Mouse (Mus musculus) activated CD4-positive, CD25-positive, alpha-beta regulatory T cell, adult 4 months (primary cell): Measurements from ENCODE around the gene Hist1h2bp. TPM values are rescaled to one million over a fixed set of nuclear protein-coding genes. Genes with fewer than 3 reads are reported as not detected.
"Not testable (repeated sequence)": the region's sequence is repeated elsewhere in the genome, so short reads cannot be mapped to it uniquely, and the experiment has no call there.

Experiments
- ATAC-seq: one replicate; pipeline ENCODE4 v1.8.0; 2017
- polyA plus RNA-seq, 2 experiments: library from polyadenylated mRNA; unstranded; fragments of 100-300 nt; shearing (Covaris generic); gene quantifications; one replicate each; pipeline ENCODE4 v1.2.1; 2017

Gene Hist1h2bp
- polyA plus RNA-seq, 2 experiments from 2014 or later = not detected

- no peak for ATAC-seq
Observed at GRCm38 (mm10) chr13:21783734-21784161, 3.5 kb upstream of the Hist1h2bp start.

DNA sequence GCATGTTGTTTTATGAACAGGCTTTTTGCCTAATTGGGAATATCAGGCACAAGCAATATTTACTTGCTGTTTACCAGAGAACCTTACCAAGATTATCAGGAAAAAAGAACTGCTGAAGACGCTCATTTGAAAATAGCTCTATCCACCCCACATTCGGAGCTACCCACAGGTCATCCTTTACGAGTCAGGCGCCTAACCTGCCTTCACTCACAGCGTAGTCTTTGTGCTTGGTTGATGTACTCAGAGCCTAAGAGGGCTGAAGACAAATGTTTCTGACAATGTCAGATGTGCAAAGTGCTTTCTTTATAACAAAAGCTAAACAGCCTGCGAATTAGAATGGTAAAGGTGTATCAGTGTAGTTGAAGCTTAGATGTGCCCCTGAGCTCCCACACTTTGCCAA is 3.0 kb upstream of the Hist1h2bp start:
- no peak for ATAC-seq

DNA sequence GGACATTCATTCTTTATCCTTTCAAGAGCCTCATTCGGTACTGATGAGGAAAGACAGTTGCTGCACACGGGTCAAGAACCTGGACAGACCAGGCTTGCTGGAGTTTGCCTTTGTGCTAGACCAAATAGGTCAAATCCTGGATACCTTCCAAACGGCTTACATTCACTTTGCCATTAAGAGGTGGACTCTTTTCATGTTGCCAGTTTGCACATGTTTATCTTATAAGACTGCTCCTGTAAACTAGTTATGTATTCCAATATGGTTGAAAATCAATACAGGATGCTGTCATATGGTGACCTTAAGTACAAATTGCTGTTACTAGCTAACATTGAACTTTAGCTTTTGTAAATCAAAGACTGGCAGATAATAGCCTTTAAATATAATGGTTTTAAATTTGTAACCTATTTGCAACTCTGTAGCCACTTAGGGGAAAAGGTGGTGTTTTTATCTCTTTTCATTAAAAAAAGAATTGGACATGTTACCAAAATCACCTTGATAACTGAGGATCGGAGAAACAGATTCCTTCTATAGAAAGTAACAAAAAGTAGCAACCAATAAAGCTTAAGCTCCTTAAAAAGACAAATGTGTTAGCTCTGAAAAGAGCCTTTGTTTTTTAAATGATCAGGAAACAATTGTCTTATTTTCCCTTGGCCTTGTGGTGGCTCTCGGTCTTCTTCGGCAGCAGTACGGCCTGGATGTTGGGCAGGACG is 917 bp upstream of the Hist1h2bp start:
- ATAC-seq = no peak

DNA sequence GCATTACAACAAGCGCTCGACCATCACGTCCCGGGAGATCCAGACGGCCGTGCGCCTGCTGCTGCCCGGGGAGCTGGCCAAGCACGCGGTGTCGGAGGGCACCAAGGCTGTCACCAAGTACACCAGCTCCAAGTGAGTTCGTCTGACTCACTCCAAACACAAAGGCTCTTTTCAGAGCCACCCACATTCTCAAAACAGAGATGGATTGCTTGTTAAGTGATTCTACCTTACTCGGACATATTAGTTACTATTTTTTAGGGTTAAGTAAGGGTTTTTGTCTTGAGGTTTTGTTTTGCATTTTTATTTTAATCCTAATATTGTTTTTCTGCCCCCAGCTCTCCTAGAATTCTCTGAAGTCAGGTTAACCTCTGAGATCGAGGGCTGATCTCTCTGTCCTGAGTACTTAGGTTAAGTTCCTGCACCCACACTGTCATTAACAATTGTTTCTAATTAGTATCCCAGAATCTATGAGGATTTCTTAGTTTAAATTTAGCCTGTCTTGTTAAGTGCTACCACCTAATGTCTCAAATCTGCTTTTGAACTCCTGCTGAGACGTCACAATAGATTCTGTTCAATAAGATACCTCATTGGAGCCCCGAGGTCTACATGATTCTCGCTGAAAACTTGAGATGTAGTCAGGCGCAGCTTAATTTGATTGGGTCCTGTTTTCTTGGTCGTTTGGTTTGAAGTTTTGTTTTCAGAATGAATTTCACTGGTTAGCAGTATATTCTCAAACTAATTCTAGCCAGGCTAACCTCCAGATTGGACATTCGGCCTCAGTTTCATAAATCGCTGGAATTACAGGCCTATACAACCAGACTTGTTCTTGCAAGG is 716 bp downstream of the Hist1h2bp start:
- ATAC-seq = no peak

DNA sequence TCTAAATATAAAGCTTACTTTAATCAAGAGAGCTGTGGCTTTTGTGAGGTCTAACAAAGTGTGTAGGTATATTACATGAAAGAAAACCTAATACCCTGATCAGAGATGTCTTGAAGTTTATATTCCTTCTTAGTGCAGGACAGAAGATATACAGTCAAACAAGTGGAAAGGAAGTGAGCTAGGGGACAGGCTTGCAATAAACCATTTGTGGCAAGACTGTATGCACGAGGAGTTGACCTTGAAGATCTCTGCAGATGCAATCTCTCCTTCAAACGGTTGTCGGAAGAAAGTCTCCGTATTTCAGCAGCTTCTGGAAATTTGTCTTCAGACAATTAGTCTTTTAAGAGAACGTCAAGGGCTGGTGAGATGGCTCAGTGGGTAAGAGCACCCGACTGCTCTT is 2.7 kb downstream of the Hist1h2bp start:
- ATAC-seq = no peak

DNA sequence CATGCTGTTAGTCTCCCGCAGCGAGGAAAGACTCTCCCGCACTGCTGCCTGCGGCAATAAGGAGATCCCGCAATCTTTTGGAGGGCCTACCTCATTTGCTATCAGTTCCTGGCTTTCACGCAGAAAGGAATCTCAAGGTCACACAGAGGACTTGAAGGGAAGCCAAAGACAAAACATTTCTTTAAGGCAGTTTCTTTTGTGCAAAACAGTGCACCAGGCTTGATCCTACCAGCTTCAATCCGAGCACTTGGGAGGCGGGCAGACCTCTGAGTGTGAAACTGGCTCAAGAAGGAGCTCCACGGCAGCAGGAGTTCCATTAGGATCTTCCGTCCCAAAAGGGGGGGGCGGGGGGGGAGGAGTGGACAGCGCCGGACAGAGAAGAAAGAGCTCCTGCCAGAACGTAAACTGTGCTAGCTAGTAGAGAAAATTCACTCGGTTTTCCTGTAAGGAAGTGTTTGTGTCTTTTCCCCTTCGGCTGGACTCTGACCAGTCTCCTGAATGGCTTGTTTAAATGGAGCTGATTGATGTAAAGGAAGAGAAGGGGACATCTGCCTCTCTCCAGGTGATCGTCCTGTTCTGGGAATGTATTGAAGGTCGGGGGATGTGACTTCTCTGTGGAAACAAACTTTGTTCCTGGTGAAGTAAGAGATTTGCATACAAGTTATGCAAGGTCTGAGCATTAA is 3.5 kb downstream of the Hist1h2bp start:
- ATAC-seq = no peak

DNA sequence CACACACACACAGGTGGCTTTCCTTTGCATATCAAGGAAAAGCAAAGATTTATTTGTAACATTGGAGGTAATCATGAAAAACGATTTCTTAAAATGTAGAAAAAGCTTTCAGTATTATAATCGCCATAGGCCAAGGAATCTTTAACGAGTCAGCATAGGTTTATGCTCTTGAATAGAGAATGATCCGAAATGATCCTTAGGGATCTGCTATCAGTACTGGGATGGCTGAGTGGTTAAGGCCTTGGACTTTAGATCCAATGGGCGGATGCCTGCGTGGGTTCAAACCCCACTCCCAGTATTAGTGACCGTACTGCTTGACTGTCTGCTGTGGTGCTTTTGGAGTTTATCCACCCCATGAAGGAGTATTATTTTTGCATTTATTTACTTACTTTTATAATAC is 8.3 kb downstream of the Hist1h2bp start:
- no peak for ATAC-seq

- not testable (repeated sequence) for ATAC-seq
Observed at GRCm38 (mm10) chr13:21797163-21797562, 9.9 kb downstream of the Hist1h2bp start.

GRCm38 (mm10) chr13:21803058-21803457 is 15.8 kb downstream of the Hist1h2bp start:
- ATAC-seq = peak; percentile 76

DNA sequence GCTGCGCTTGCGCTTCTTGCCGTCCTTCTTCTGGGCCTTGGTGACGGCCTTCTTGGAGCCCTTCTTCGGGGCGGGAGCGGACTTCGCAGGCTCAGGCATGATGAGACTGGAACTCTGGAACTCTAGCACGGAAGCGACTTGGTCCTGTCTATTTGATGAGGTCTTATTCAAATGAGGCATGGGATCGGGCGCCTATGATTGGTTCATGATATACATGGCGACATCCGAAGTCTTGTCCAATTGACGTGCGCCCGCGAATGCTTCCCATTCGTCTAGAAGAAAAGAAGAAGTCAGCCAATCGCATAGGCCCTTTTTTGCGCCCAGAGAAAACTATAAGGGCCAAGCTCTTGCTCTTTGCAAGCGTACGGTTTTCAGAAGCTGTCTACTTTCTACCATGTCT is 22.8 kb downstream of the Hist1h2bp start, which contains the start of the genes Hist1h2bq and Hist1h2ao:
Gene Hist1h2bq (minus strand): TSS at position 125 of the 400 bp plus-strand sequence.
Gene Hist1h2ao (plus strand): TSS at position 393 of the 400 bp plus-strand sequence.
- peak; percentile 89 for ATAC-seq

DNA sequence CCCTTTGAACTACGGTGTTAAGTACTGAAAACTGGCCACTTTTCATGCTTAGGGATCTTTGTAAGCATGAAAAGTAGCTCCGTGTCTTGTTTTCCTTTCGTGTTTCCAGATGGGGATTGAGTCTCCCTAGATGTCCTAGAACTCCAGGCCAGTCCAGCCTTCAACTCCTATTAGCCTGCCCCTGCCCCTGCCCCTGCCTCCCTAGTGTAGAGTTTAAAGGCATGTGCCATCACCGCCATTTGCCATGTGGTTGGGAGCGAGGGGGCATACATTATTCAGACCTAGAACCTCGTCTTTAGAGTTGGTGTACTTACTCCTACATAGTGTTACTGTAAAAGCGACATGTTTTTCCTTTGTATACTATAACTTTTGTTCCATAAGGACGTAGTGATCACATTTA is 23.8 kb downstream of the Hist1h2bp start:
- not testable (repeated sequence) for ATAC-seq

DNA sequence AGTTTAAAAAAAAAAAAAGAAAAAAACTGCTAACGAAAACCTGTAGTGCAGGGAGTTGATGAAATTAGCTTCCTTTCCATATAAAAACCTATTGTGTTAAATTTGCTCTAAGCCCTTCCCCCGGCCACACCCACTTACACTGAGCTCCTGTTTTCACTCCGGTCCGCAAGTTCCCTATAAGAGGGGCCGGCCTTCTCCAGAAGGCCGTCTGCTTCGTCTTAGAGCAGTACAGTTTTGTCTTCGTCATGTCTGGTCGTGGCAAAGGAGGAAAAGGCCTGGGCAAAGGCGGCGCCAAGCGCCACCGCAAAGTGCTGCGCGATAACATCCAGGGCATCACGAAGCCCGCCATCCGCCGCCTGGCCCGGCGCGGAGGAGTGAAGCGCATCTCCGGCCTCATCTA is 24.3 kb downstream of the Hist1h2bp start, which contains the start of gene Hist1h4m:
Gene Hist1h4m (plus strand): TSS at position 208 of the 400 bp plus-strand sequence.
- ATAC-seq = peak; percentile 40

- ATAC-seq = not testable (repeated sequence)
Observed at GRCm38 (mm10) chr13:21812092-21812491, 24.8 kb downstream of the Hist1h2bp start.

DNA sequence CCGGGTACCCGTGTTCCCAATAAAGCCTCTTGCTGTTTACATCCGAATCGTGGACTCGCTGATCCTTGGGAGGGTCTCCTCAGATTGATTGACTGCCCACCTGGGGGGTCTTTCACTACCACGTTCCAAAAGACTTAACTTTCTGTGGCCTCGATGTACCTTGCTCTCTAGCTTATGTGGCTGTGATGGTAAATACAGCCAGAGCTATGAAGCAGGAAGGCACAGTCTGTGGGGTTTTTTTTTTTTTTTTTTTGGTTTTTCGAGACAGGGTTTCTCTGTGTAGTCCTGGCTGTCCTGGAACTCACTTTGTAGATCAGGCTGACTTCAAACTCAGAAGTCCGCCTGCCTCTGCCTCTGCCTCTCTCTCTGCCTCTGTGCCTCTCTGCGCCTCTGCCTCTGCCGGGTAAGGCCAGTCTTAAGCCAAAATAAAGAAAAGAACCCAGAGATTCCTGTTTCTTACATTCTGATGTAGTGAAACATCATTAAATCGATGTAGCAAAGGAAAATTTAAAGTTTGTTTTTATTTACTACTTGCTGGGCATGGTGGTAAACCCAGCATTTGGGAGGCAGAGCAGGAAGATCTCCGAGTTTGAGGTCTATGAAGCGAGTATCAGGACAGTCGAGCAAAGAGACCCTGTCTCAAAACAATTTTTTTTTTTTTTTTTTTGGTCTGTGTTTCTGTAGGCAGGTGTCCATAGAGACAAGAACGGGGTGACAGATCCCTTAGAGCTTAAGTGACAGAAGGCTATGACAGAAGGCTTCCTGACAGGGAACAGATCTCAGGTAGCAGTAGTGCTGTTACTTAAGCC is 33.0 kb downstream of the Hist1h2bp start:
- not testable (repeated sequence) for ATAC-seq

GRCm38 (mm10) chr13:21828511-21828910 is 41.2 kb downstream of the Hist1h2bp start:
- no peak for ATAC-seq

GRCm38 (mm10) chr13:21830344-21830743 is 43.1 kb downstream of the Hist1h2bp start:
- no peak for ATAC-seq

DNA sequence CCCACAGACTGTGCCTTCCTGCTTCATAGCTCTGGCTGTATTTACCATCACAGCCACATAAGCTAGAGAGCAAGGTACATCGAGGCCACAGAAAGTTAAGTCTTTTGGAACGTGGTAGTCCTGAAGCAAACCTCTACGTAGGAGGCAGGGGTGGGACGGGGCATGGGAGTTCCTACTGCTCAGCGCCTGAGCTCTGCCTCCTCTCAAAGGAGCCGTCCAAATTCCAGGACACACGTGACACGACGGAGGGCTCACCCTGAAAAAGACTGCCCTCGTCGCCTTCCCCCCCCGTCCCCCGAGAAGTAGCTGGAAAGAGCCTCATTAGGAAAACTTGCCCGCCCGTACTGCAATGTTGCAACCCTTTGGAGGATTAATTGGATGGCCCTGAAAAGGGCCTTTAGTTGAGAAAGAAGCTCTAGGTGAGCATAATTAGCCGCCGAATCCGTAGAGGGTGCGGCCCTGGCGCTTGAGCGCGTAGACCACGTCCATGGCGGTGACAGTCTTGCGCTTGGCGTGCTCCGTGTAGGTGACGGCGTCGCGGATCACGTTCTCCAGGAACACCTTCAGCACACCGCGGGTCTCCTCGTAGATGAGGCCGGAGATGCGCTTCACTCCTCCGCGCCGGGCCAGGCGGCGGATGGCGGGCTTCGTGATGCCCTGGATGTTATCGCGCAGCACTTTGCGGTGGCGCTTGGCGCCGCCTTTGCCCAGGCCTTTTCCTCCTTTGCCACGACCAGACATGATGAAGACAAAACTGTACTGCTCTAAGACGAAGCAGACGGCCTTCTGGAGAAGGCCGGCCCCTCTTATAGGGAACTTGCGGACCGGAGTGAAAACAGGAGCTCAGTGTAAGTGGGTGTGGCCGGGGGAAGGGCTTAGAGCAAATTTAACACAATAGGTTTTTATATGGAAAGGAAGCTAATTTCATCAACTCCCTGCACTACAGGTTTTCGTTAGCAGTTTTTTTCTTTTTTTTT is 44.4 kb downstream of the Hist1h2bp start, which contains the start of gene Hist1h4n:
Gene Hist1h4n (minus strand): TSS at position 779 of the 977 bp plus-strand sequence.
- ATAC-seq = peak; percentile 51

DNA sequence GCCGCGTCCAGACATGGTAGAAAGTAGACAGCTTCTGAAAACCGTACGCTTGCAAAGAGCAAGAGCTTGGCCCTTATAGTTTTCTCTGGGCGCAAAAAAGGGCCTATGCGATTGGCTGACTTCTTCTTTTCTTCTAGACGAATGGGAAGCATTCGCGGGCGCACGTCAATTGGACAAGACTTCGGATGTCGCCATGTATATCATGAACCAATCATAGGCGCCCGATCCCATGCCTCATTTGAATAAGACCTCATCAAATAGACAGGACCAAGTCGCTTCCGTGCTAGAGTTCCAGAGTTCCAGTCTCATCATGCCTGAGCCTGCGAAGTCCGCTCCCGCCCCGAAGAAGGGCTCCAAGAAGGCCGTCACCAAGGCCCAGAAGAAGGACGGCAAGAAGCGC is 46.2 kb downstream of the Hist1h2bp start, which contains the start of the genes Hist1h2ap and Hist1h2br:
Gene Hist1h2ap (minus strand): TSS at position 47 of the 400 bp plus-strand sequence.
Gene Hist1h2br (plus strand): TSS at position 283 of the 400 bp plus-strand sequence.
- ATAC-seq = peak; percentile 84
